Mouse (Mus musculus) heart, embryonic 15.5 days (tissue): Measurements from ENCODE around the gene Cd209g. TPM values are rescaled to one million over a fixed set of nuclear protein-coding genes. Genes with fewer than 3 reads are reported as not detected.
"Not testable (repeated sequence)": the region's sequence is repeated elsewhere in the genome, so short reads cannot be mapped to it uniquely, and the experiment has no call there.

Experiments used
- ATAC-seq: fragments of 200-750 bp; cut with Nextera tagmentation; replicated peaks from 2 replicates; pipeline ENCODE4 v1.8.0; 2017; ENCODE audit warnings: low read depth, moderate TSS enrichment; ENCODE audit not compliant: insufficient number of reproducible peaks, insufficient read depth, low FRiP score
- H3K27ac ChIP-seq: fragments of 300-500 bp; sonication (generic); 2 replicates; pipeline ENCODE4 v1.5.1; 2015; ENCODE audit warnings: mild to moderate bottlenecking, inconsistent platforms
- H3K27me3 ChIP-seq: fragments of 300-500 bp; sonication (generic); 2 replicates; pipeline ENCODE4 v1.6.1; 2015; ENCODE audit warnings: inconsistent platforms
- H3K36me3 ChIP-seq: fragments of 300-500 bp; sonication (generic); 2 replicates; pipeline ENCODE4 v1.6.1; 2015; ENCODE audit warnings: mild to moderate bottlenecking, inconsistent platforms
- H3K4me1 ChIP-seq: fragments of 300-500 bp; sonication (generic); replicated peaks from 2 replicates; pipeline ENCODE4 v1.6.1; 2015; ENCODE audit warnings: inconsistent platforms
- H3K4me2 ChIP-seq: fragments of 300-500 bp; sonication (generic); 2 replicates; pipeline ENCODE4 v1.6.1; 2015; ENCODE audit warnings: inconsistent platforms, mild to moderate bottlenecking, moderate library complexity
- H3K4me3 ChIP-seq: fragments of 300-500 bp; sonication (generic); 2 replicates; pipeline ENCODE4 v1.5.1; 2015; ENCODE audit warnings: mild to moderate bottlenecking, inconsistent platforms
- H3K9ac ChIP-seq: fragments of 300-500 bp; sonication (generic); 2 replicates; pipeline ENCODE4 v1.6.1; 2015; ENCODE audit warnings: mild to moderate bottlenecking, inconsistent platforms
- H3K9me3 ChIP-seq: fragments of 300-500 bp; sonication (generic); replicated peaks from 2 replicates; pipeline ENCODE4 v1.6.1; 2016; ENCODE audit warnings: inconsistent platforms
- WGBS: fragments of 180-500 bp; shearing (Covaris S2); methylation state at CpG from one replicate; pipeline ENCODE4 v1.1.7; 2015; ENCODE audit warnings: mixed read lengths; 5-methylcytosine and 5-hydroxymethylcytosine counted together
- polyA plus RNA-seq: library from polyadenylated mRNA; unstranded; fragments of >200 nt; fragmentation: Nextera tagmentation; extraction: Ambion mirVana; gene quantifications from 2 replicates; pipeline ENCODE4 v1.2.1, GENCODE M21; 2015

Gene Cd209g
- polyA plus RNA-seq, result not detected in 2 replicates

DNA sequence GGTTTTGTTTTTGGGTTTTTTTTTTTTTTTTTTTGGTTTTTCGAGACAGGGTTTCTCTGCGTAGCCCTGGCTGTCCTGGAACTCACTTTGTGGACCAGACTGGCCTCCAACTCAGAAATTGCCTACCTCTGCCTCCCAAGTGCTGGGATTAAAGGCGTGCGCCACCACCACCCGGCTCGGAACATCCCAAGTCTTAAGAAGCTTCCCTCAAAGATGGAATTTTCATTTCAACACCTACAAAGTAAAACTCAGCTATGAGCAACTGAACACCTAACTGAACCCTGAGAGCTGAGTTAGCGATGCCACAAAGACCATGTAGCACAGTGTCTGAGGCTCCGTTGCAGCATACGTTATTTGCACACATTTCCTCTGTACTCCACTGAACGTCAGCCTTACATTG, at the start of gene Cd209g:
Gene Cd209g, plus strand, starts transcription at position 301 of the 400 bp plus-strand sequence.
- Histone ChIP-seq H3K27ac (no peak within 1 kb of the TSS), H3K4me1 (no peaks in the 10 kb centered on the region), H3K9me3 (no peaks in the 10 kb centered on the region), H3K9ac (no peak within 1 kb of the TSS), H3K27me3 (peaks cover 7% of the 10 kb centered on the region), H3K4me3 (no peak within 1 kb of the TSS), H3K36me3 (no peaks in the 10 kb centered on the region), H3K4me2 (no peak within 1 kb of the TSS)
- no peak for ATAC-seq
- WGBS, result 89% methylated on average over 10 of the region's 10 CpGs

DNA sequence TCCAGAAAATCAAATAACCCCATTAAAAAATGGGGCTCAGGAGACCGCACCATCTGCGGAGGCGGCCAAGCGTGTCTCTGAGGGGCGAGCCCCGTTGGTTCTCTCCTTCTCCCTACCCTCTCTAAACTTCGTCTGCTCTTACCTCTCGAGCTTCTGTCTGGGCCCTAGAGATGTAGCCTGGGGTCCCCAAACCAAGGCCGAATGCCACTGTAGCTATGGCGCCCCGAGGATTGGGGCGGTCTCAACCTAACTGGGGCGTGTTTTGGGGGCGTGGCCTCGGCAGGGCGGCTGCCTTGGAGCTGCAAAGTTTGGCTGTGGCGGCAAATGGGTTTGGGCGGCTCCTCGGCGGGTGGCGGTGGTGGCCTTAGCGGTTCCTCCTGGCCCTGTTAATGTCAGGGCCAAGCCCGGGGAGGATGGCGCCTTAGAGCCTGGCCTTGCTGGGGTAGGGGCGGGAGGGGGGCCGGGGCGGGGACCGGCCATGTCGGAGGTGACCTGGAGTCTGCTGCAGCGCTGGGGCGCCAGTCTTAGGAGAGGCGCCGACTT, 46.6 kb upstream of the Cd209g start:
- H3K36me3 ChIP-seq, H3K4me3 ChIP-seq, H3K27me3 ChIP-seq, H3K9me3 ChIP-seq, H3K27ac ChIP-seq, H3K4me2 ChIP-seq, H3K9ac ChIP-seq, H3K4me1 ChIP-seq: not testable (repeated sequence)
- WGBS, result 32% methylated on average over 33 of the region's 33 CpGs
- ATAC-seq, result peak; percentile 27; the same call in 1 of the 2 replicates

DNA sequence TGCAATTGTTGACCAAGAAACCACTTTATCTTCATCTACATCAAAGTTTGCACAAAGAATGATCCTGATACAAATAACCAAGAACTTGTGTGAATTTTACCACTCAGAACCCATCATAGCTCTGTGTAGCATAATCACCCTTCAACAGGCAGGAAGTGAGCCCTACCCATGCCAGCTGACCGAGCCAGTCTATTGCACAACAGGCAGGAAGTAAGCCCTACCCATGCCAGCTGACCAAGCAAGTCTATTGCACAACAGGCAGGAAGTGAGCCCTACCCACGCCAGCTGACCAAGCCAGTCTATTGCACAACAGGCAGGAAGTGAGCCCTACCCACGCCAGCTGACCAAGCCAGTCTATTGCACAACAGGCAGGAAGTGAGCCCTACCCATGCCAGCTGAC, 45.4 kb upstream of the Cd209g start:
- not testable (repeated sequence) for H3K9me3 ChIP-seq, ATAC-seq, H3K27me3 ChIP-seq, H3K4me1 ChIP-seq, H3K27ac ChIP-seq, H3K4me2 ChIP-seq, H3K9ac ChIP-seq, H3K4me3 ChIP-seq, H3K36me3 ChIP-seq
- 79% methylated on average over 3 of the region's 3 CpGs for WGBS

DNA sequence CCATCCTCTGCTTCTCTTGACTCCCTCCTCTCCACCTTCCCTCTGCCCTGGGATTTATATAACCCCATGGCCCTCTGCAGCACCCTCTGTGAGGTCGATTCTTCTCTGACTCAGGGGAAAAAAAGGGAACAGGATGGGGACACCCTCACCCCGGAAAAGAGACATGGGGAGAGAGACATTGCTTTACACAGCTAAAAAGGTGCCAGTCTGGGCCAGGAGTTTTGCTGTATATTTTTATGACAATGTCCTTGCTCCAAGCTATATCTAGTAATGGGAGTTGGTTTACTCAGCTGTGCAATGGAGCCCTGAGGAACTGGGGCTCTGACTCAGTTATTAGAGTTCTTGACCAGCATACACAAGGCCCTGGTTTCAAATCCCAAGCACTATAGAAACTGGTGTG, 28.2 kb upstream of the Cd209g start, which contains the start of gene Cd209f:
Gene Cd209f, minus strand, starts transcription at position 101 of the 400 bp plus-strand sequence.
- H3K36me3 ChIP-seq, ATAC-seq, H3K27me3 ChIP-seq, H3K9ac ChIP-seq, H3K27ac ChIP-seq, H3K4me2 ChIP-seq, H3K4me1 ChIP-seq, H3K4me3 ChIP-seq, H3K9me3 ChIP-seq: not testable (repeated sequence)
- WGBS, result 81% methylated on average over 2 of the region's 2 CpGs

DNA sequence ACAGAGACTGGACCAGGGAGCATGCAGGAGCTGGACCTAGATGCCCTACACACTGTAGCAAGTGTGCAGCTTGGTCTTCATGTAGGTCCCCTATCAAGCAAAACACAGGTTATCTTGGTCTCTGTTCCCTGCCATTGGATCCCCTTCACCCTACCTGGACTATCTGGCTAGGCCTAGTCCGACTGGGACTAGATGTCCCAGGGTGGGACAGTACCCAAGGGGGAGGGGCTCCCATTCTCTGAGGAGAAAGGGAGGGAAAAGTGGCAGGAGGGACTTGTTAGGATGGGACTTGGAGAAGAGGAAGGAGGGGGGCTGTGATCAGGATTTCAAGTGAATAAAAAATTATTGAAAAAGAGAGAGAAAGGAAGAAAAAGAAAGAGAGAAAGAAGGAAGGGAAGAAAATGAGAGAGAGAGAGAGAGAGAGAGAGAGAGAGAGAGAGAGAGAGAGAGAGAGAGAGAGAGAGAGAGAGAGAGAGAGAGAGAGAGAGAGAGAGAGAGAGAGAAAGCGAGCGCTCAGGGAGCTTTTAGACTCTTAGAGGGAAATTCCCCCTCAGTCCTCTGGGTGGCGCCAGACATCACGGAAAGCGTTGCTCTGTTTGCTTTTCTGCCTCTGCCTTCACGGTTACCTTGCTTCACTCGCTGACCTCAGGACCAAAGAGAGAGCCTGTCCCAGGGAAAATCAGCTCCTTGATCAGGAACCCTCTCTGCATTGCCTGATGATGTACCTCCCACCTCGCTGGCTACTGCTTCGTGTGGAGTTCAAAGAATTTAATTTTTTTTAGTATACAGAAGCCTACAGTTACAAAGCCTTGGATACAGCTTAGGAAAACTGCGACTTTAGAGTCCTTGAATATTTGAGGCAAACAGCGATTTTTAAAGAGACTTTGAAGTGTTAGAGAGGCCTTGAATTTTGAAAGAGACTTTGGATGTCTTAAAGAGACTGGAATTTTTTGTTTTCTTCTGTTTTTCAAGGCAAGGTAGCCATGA, 6.1 kb downstream of the Cd209g start:
- 10% methylated on average over 12 of the region's 12 CpGs for WGBS

DNA sequence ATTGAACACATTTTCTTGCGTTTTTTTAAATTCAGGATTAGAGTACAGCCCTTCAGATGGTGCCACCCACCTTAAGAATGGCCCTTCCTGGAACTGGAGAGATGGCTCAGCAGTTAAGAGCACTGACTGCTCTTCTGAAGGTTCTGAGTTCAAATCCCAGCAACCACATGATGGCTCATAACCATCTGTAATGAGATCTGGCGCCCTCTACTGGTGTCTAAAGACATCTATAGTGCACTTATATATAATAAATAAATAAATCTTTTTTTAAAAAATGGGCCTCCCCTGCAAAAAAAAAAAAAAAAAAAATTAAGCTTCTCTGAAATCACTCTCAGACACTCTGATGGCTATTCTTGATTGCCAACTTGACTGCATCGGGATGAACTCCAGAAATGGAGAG, 7.8 kb downstream of the Cd209g start:
- H3K4me3 ChIP-seq, result no peak overlapping the region
- H3K27ac ChIP-seq, result no peak overlapping the region
- ATAC-seq, result no peak
- H3K36me3 ChIP-seq, result no peaks in the 10 kb centered on the region
- H3K27me3 ChIP-seq, result peaks cover 13% of the 10 kb centered on the region
- no peaks in the 10 kb centered on the region for H3K4me1 ChIP-seq
- H3K9me3 ChIP-seq, result no peaks in the 10 kb centered on the region
- H3K9ac ChIP-seq, result no peak overlapping the region
- 54% methylated on average over 3 of the region's 3 CpGs for WGBS
- H3K4me2 ChIP-seq, result no peak overlapping the region

More for the DNA sequence above, 6.1 kb downstream of the Cd209g start:
- H3K9me3 ChIP-seq, result no peaks in the 10 kb centered on the region
- ATAC-seq, result no peak
- H3K36me3 ChIP-seq, result no peaks in the 10 kb centered on the region
- H3K27me3 ChIP-seq, result peaks cover 13% of the 10 kb centered on the region
- H3K4me3 ChIP-seq, result no peak overlapping the region
- no peaks in the 10 kb centered on the region for H3K4me1 ChIP-seq
- no peak overlapping the region for H3K27ac ChIP-seq
- H3K4me2 ChIP-seq, result no peak overlapping the region
- H3K9ac ChIP-seq, result no peak overlapping the region

DNA sequence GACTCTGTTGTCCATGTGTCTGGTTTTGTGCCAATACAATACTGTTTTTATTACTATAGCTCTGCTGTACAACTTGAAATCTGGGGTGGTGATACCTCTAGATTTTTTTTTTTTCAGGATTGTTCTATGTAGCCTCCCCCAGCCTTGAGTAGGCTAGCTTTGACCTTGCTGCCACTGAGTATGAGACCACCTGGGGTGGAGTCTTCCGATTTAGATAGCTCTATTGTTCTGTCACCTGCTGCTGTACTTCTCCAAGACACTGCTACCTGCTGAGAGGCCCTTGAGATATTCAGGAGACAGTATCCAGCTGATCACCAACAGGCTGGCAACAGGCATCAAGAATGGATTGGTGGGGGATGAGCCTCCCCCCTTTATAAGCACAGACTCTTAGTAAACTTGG, 13.4 kb downstream of the Cd209g start:
- Histone ChIP-seq H3K36me3 (no peaks in the 10 kb centered on the region), H3K9me3 (0 out of 2 replicates have a peak, but pooled peaks cover 3% of the 10 kb centered on the region), H3K27me3 (no peaks in the 10 kb centered on the region), H3K4me1 (no peaks in the 10 kb centered on the region), H3K4me3 (no peak overlapping the region), H3K4me2 (no peak overlapping the region), H3K9ac (no peak overlapping the region), H3K27ac (no peak overlapping the region)
- ATAC-seq, result no peak
- WGBS, result 21% methylated on average over 1 of the region's 1 CpGs

DNA sequence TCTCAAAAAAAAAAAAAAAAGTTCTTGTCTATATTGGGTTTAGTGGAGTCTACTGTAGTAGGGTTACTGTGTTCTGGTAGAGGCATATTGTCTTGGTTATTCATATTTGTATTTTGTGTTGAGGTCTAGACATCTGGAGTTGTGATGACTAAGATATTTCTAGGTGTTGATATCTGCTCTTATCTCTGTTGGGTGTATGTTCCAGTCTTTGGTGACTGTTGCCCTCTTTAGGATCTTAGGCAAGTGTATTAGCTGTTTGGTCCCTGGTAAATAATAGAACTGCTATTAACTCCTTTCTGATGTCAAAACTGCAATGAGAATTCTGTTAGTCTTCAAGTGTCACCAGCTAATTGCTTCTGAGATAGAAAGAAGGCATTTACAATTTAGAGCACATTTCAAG, 21.0 kb downstream of the Cd209g start:
- H3K9ac ChIP-seq, result no peak overlapping the region
- H3K36me3 ChIP-seq, result no peaks in the 10 kb centered on the region
- no peaks in the 10 kb centered on the region for H3K4me1 ChIP-seq
- ATAC-seq, result no peak
- no peak overlapping the region for H3K27ac ChIP-seq
- 0 out of 2 replicates have a peak, but pooled peaks cover 3% of the 10 kb centered on the region for H3K9me3 ChIP-seq
- H3K27me3 ChIP-seq, result no peaks in the 10 kb centered on the region
- H3K4me2 ChIP-seq, result no peak overlapping the region
- H3K4me3 ChIP-seq, result no peak overlapping the region

DNA sequence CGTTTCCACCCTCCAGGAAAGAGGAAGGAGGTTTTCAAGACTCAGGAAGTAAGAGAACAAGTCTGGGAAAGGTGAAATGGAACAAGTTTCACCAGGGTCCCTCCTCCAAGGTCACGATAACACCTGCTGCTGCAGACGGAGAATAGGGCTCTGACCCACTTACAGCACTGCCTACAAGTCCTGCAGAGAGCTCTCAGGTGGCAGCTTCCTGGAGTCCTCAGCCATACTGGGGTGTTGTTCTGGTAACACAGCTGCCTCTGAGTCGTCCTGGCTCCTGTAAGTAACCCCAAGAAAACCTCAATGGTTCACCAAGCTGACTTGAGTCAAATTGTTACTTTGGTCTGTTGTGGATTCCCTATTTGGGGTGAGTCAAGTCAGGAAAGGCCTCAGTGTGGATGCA, 28.9 kb downstream of the Cd209g start:
- H3K4me2 ChIP-seq, result no peak overlapping the region
- no peak overlapping the region for H3K27ac ChIP-seq
- WGBS, result 48% methylated on average over 4 of the region's 4 CpGs
- no peaks in the 10 kb centered on the region for H3K36me3 ChIP-seq
- ATAC-seq, result no peak
- no peaks in the 10 kb centered on the region for H3K27me3 ChIP-seq
- no peak overlapping the region for H3K4me3 ChIP-seq
- peaks cover 5% of the 10 kb centered on the region; the same call in 1 of the 2 replicates for H3K4me1 ChIP-seq
- no peak overlapping the region for H3K9ac ChIP-seq
- no peaks in the 10 kb centered on the region for H3K9me3 ChIP-seq

DNA sequence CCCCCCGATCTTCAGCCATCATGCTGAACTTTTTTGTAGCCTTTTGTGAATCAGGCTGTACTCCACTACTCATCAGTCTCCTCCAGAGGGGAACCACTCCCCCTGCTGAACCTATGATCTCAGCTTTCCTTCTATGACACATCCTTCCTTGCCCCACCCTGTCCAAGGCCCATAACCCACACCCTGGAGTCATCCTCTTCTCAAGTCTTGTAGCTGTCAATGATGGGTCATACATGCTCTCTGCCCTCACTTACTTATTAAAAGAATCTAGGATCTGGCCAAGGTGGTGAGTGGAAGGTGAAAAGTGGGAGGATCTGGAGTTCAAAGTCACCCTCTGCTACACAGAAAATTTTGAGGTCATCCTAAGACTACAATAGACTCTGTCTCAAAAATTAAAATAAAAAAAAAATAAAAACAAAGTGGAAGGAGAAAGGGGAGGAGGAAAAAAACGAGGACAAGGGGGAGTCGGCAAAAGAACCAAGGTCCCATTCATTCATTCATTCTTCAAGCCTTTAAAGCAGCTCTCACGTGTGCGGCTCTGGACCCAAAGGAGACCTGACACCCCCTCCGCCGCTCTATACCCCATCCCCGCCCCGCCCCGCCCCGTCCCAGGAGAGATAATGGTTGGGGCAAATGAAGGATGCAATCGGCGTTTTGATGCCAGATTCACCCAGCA, 31.4 kb downstream of the Cd209g start:
- H3K4me3 ChIP-seq, result peak overlapping the region; percentile 82

More for the DNA sequence above, 31.4 kb downstream of the Cd209g start:
- H3K4me2 ChIP-seq, result peak overlapping the region; percentile 78
- H3K9ac ChIP-seq, result peak overlapping the region; percentile 58
- peaks cover 5% of the 10 kb centered on the region; the same call in 1 of the 2 replicates for H3K4me1 ChIP-seq
- H3K9me3 ChIP-seq, result no peaks in the 10 kb centered on the region
- no peaks in the 10 kb centered on the region for H3K27me3 ChIP-seq
- ATAC-seq, result no peak; the same call in 1 of the 2 replicates
- WGBS, result 8% methylated on average over 13 of the region's 13 CpGs
- peak overlapping the region; percentile 26; the same call in 1 of the 2 replicates for H3K27ac ChIP-seq
- no peaks in the 10 kb centered on the region for H3K36me3 ChIP-seq
